Mouse (Mus musculus) midbrain, embryonic 11.5 days (tissue): ENCODE data around the gene Cryba4. TPM values are rescaled to one million over a fixed set of nuclear protein-coding genes. Genes with fewer than 3 reads are reported as not detected.

Experiments
- ATAC-seq: fragments of 200-750 bp; cut with Nextera tagmentation; 2 replicates; pipeline ENCODE4 v1.8.0; 2017; ENCODE audit warnings: moderate TSS enrichment, moderate library complexity; ENCODE audit not compliant: low FRiP score
- DNase-seq: peaks from one replicate; pipeline ENCODE4 v3.0.0; 2015; ENCODE audit warnings: low spot score; ENCODE audit errors: missing footprints
- H3K27ac ChIP-seq: fragments of 300-500 bp; sonication (generic); 2 replicates; pipeline ENCODE4 v1.5.1; 2014; ENCODE audit warnings: low read depth, low read length
- H3K27me3 ChIP-seq: fragments of 300-500 bp; sonication (generic); 2 replicates; pipeline ENCODE4 v1.6.1; 2014; ENCODE audit warnings: mild to moderate bottlenecking, low read length, moderate library complexity, mixed read lengths; ENCODE audit not compliant: control insufficient read depth, insufficient read depth
- H3K36me3 ChIP-seq: fragments of 300-500 bp; sonication (generic); 2 replicates; pipeline ENCODE4 v1.6.1; 2014; ENCODE audit warnings: mild to moderate bottlenecking, low read length, moderate library complexity, mixed read lengths; ENCODE audit not compliant: control insufficient read depth, insufficient read depth
- H3K4me1 ChIP-seq: fragments of 300-500 bp; sonication (generic); 2 replicates; pipeline ENCODE4 v1.6.1; 2014; ENCODE audit warnings: low read length; ENCODE audit not compliant: control insufficient read depth, insufficient read depth
- H3K4me2 ChIP-seq: fragments of 300-500 bp; sonication (generic); 2 replicates; pipeline ENCODE4 v1.6.1; 2014; ENCODE audit warnings: mild to moderate bottlenecking, moderate library complexity
- H3K4me3 ChIP-seq: fragments of 300-500 bp; sonication (generic); 2 replicates; pipeline ENCODE4 v1.5.1; 2014; ENCODE audit warnings: low read depth, low read length
- H3K9ac ChIP-seq: fragments of 300-500 bp; sonication (generic); 2 replicates; pipeline ENCODE4 v1.6.1; 2014; ENCODE audit warnings: low read length
- H3K9me3 ChIP-seq: fragments of 300-500 bp; sonication (generic); 2 replicates; pipeline ENCODE4 v1.6.1; 2016; ENCODE audit warnings: low read length; ENCODE audit not compliant: control insufficient read depth
- WGBS: fragments of 180-500 bp; shearing (Covaris S2); extraction: QIAGEN DNeasy Blood & Tissue Kit; methylation state at CpG from one replicate; pipeline ENCODE4 v1.1.7; 2014; 5-methylcytosine and 5-hydroxymethylcytosine counted together
- polyA plus RNA-seq: library from polyadenylated mRNA; unstranded; fragments of >200 nt; fragmentation: Nextera tagmentation; extraction: Ambion mirVana; gene quantifications from 2 replicates; pipeline ENCODE4 v1.2.1, GENCODE M21; 2014

Cryba4 gene
- polyA plus RNA-seq, 1 experiment from 2014 or later, result 0.52 TPM

DNA sequence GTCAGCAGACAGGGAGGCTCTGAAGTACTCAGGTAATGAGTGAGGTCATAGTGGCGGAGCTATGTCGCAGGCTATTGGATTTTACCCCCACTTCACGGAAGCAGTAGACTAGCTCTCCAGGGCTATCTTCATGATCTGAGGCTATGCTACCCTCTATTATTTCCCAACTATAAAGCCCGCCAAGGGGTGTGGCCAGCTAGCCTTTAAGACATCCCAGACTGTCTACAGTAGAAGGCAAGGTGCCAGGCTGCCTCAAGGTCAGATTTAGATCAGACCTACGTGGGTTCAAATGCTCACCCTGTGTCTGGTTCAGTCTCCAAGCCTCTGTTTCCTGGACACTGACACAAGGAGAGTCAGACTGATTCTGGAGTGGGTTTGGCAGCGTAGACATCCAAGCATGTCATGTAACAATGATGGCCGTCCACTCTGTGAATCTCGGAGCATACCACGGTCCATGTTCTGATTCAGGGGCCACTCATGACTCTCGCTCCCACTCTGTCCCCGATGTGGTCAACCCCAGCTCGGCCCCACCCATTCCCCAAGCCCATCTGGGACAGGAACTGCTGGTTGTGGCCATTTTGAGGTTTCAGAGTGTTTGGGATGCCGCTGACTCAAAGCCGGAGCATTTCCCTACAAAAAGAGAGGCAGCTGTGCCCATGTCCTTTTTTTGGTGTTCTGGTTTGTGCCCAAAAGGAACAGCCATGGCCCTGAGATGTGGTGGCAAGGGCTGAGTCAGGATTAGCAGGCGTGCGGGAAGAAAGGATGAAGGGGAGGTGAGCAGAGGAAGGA is 7.7 kb upstream of the Cryba4 start:
- Histone ChIP-seq H3K4me1 (no peaks in the 10 kb centered on the region), H3K9me3 (no peaks in the 10 kb centered on the region), H3K36me3 (no peaks in the 10 kb centered on the region), H3K9ac (no peak overlapping the region), H3K4me2 (no peak overlapping the region), H3K27ac (no peak overlapping the region), H3K4me3 (no peak overlapping the region), H3K27me3 (no peaks in the 10 kb centered on the region)
- ATAC-seq (no peak), DNase-seq (no peak)
- WGBS, result 90% methylated on average over 16 of the region's 16 CpGs

DNA sequence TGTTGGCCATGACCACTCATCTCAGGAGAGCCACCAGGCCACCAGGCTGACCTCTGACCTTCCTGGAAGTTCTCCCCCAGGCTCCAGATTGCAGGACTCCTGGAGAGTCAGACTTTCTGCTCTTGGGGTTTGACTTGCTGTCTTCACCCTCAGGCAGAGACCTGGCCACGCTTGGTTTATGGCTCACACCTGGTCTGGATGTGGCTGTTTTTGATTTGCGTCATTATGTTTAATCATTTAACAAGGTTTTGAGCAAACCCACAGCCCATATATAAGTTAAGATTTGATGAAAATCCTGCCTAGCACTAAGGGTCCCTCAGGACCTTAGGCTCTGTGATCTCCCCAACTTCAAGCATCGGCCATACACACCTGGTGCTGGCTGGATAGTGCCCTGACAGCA is 5.6 kb upstream of the Cryba4 start:
- Histone ChIP-seq H3K9ac (no peak overlapping the region), H3K4me2 (no peak overlapping the region), H3K36me3 (no peaks in the 10 kb centered on the region), H3K9me3 (no peaks in the 10 kb centered on the region), H3K4me3 (no peak overlapping the region), H3K27me3 (no peaks in the 10 kb centered on the region), H3K4me1 (no peaks in the 10 kb centered on the region; the same call in 1 of the 2 replicates), H3K27ac (no peak overlapping the region)
- 85% methylated on average over 3 of the region's 3 CpGs for WGBS
- ATAC-seq (no peak), DNase-seq (no peak)

DNA sequence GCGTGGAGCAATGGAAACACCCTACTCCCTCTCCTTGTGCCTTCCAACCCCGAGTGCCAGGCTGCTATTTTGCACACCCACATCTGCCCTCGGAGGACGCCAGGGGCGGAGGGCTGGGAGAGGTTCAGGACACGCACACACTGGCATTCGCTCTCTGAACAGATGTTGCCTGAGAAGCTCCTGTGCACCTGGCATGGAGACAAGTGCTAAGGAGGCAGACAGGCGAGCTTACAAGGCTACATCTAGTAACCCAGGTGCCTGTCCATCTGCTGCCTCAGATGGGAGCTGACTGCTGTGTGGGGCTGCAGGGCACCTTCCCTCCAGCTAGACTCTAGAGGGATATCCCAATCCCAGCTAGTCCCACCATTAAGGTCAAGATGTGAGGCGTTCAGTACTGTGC is 4.1 kb upstream of the Cryba4 start:
- ATAC-seq (no peak), DNase-seq (no peak)
- H3K9me3 ChIP-seq, result no peaks in the 10 kb centered on the region
- no peak overlapping the region for H3K27ac ChIP-seq
- H3K4me1 ChIP-seq, result no peaks in the 10 kb centered on the region; the same call in 1 of the 2 replicates
- no peak overlapping the region for H3K4me3 ChIP-seq
- no peaks in the 10 kb centered on the region for H3K27me3 ChIP-seq
- H3K4me2 ChIP-seq, result no peak overlapping the region
- WGBS, result 78% methylated on average over 9 of the region's 9 CpGs
- H3K9ac ChIP-seq, result no peak overlapping the region
- H3K36me3 ChIP-seq, result no peaks in the 10 kb centered on the region

DNA sequence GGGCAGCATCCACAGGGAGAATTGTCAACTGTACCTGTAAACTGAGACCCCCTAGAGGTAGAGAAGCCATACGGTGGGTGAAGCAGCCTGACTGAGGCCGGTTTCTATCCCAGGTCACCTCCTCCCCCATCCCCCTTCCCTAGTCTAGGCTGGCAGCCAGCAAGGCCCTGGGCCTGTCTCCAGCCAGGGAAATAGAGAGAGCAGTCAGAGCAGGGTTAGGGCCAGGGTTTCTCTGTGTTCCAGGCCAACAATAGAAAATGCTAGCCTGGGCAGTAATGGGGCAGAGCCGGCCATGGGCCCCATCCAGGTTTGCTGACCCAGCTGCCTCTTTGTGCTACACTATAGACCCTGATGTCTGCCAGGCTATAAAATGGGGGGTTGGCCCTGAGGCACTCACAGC is 3.1 kb upstream of the Cryba4 start, which contains the start of gene Crybb1:
Gene Crybb1, plus strand, starts transcription at position 390 of the 400 bp plus-strand sequence.
- H3K27ac ChIP-seq, result no peak within 1 kb of the TSS
- no peaks in the 10 kb centered on the region for H3K36me3 ChIP-seq
- H3K4me1 ChIP-seq, result no peaks in the 10 kb centered on the region; the same call in 1 of the 2 replicates
- H3K4me3 ChIP-seq, result no peak within 1 kb of the TSS
- no peak within 1 kb of the TSS for H3K4me2 ChIP-seq
- WGBS, result 57% methylated on average over 3 of the region's 3 CpGs
- H3K27me3 ChIP-seq, result no peaks in the 10 kb centered on the region
- no peak within 1 kb of the TSS for H3K9ac ChIP-seq
- DNase-seq (no peak), ATAC-seq (no peak)
- H3K9me3 ChIP-seq, result no peaks in the 10 kb centered on the region

DNA sequence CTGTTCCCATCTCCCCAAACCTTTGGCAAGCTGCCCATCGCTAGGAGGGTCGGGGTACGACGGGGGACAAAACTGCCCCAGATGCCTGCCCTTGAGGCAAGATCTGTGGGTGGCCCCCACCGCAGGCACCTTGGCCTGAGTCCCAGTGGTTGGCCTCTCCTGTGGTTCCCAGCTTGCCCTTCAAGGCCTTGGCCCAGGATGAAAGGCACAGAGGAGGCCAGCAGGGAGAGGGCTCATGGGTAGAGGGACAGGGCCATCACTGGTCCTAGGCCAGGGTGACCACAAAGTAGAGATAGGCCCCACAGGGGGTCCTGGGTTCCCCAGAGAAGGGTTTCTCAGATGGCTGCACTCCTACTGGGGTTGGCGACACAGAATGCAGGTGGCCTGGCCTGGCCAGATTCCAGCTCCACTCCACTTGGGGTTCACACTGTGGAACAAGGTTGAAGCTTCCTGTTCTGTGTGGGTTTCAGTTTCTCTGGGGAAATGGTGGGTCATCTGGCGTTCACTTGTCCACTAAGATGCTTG is 2.0 kb upstream of the Cryba4 start:
- Histone ChIP-seq H3K27me3 (no peaks in the 10 kb centered on the region), H3K4me3 (no peak overlapping the region), H3K9me3 (no peaks in the 10 kb centered on the region), H3K4me2 (no peak overlapping the region), H3K9ac (no peak overlapping the region), H3K36me3 (no peaks in the 10 kb centered on the region), H3K27ac (no peak overlapping the region), H3K4me1 (no peaks in the 10 kb centered on the region; the same call in 1 of the 2 replicates)
- 87% methylated on average over 7 of the region's 7 CpGs for WGBS
- DNase-seq (no peak), ATAC-seq (no peak)

DNA sequence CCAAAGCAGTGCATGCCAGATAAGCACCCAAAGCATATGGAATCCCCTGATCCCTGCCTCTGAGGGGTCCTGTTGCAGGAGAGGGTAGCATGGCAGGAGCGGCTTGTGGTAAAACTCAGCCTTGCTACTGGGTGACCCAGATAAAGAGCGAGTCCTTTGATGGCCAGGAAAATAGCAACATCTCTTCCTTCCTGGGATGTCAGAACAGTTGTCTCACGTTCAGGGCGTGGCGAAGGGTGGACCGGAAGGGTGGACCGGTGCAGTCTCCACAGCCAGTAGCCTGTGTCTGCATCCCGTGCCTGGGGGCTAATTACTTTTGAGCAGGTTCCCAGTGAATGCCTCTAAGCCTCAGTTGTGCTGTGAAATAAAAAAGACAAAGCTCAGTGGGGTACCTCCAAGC is 851 bp upstream of the Cryba4 start:
- 7% methylated on average over 8 of the region's 8 CpGs for WGBS
- Histone ChIP-seq H3K4me2 (no peak overlapping the region), H3K36me3 (no peaks in the 10 kb centered on the region), H3K4me1 (no peaks in the 10 kb centered on the region; the same call in 1 of the 2 replicates), H3K27ac (no peak overlapping the region), H3K4me3 (no peak overlapping the region), H3K9me3 (no peaks in the 10 kb centered on the region), H3K9ac (no peak overlapping the region), H3K27me3 (no peaks in the 10 kb centered on the region)
- no peak for DNase-seq
- no peak for ATAC-seq

DNA sequence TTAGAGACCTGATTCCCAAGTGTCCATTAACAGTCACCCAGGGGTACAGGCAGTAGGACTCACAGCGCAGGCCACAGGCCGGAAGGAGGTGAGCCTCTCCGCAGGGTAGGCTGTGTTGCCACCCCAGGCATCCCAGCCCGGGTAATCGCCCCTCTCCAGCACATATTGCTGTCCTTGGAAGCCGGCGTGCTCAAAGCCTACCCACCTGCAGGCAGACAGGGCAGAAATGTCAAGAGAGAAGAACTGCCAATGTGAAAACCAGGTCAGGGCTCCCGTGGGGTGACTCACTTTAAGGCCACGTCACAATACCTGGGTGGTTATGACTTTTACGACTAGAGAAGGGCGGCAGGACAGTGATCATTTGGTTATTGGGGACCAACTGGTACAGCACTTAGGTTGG is 3.2 kb downstream of the Cryba4 start:
- H3K9ac ChIP-seq, result no peak overlapping the region
- H3K36me3 ChIP-seq, result no peaks in the 10 kb centered on the region
- 85% methylated on average over 11 of the region's 11 CpGs for WGBS
- no peaks in the 10 kb centered on the region; the same call in 1 of the 2 replicates for H3K4me1 ChIP-seq
- H3K4me2 ChIP-seq, result no peak overlapping the region
- no peaks in the 10 kb centered on the region for H3K27me3 ChIP-seq
- ATAC-seq (no peak), DNase-seq (no peak)
- no peak overlapping the region for H3K4me3 ChIP-seq
- no peaks in the 10 kb centered on the region for H3K9me3 ChIP-seq
- H3K27ac ChIP-seq, result no peak overlapping the region

DNA sequence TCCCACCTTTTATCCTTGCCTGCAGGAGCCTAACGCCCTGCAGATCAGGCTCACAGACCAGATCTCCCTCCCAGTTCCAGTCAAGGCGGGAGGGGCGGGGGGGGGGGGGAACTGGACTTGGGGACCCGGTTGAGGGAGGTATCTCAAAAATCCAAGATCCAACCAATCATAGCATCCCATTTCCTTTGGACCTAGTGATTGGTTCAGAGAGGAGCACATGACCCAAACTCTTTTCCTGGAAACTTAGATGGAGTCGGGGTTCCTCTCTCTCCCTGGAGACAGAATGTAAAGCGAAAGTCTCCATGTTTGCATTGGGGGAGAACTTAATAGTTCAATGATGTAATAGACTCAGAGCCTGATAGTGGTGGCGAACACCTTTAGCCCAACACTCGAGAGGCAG is 4.9 kb downstream of the Cryba4 start:
- H3K9ac ChIP-seq, result no peak overlapping the region
- no peak overlapping the region for H3K4me2 ChIP-seq
- no peak overlapping the region for H3K4me3 ChIP-seq
- H3K36me3 ChIP-seq, result no peaks in the 10 kb centered on the region
- no peaks in the 10 kb centered on the region for H3K9me3 ChIP-seq
- DNase-seq, result no peak
- no peaks in the 10 kb centered on the region for H3K4me1 ChIP-seq
- ATAC-seq, result no peak
- 55% methylated on average over 8 of the region's 8 CpGs for WGBS
- H3K27ac ChIP-seq, result no peak overlapping the region
- H3K27me3 ChIP-seq, result no peaks in the 10 kb centered on the region

DNA sequence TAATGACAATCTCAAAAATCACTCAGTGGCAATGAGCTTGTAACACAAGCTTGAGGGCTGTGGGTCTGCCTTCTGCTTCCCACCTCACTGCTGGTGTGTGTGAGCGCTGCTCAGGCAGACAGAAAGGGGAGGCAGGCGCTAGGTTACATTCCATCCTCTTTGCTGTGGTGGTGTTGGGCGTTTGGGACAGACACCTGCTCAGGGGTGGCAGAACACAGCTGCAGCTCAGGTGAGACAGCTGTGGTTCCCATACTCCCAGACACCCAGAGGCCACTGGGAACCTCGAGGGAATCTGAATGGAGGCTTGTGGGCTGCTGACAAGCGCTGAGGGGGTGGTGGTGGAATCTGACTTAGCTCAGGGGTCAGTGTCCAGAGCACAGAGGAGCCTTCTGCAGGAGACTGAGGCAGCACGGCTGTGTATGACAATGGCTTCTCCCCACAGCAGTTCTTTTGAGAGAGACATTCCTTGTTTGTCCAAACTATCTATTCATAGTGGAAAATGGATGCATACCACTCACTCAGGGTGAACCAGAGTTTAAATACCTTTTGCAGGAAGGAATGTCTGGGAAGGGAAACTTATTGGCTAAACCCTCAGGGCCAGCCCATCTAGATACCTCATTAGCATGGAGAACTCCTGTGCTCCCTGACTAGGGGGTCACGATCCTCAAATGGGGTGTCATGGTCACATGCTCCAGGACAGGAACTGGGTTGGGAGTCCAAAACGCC is 7.3 kb downstream of the Cryba4 start:
- no peak overlapping the region for H3K4me2 ChIP-seq
- H3K27ac ChIP-seq, result no peak overlapping the region
- 55% methylated on average over 8 of the region's 8 CpGs for WGBS
- peaks cover 4% of the 10 kb centered on the region for H3K4me1 ChIP-seq
- H3K9ac ChIP-seq, result no peak overlapping the region
- H3K27me3 ChIP-seq, result no peaks in the 10 kb centered on the region
- no peak for ATAC-seq
- no peak overlapping the region for H3K4me3 ChIP-seq
- H3K9me3 ChIP-seq, result no peaks in the 10 kb centered on the region
- no peaks in the 10 kb centered on the region for H3K36me3 ChIP-seq
- DNase-seq, result no peak
